Mouse (Mus musculus) erythroblast, embryonic 14.5 days (primary cell): Measurements from ENCODE around the gene Rhoa.

ENCODE experiments used
- GATA1 ChIP-seq: IDR thresholded peaks from 2 replicates; pipeline ENCODE4 v1.6.1; 2012; ENCODE audit warnings: low read length, inconsistent platforms, mixed read lengths
- TAL1 ChIP-seq: IDR thresholded peaks from 3 replicates; pipeline ENCODE4 v1.6.1; 2012; ENCODE audit warnings: low read length, inconsistent platforms, mixed read lengths

- TF ChIP-seq TAL1 (no peak), GATA1 (no peak)
Observed at GRCm38 (mm10) chr9:108378736-108379135, 72.8 kb downstream of the Rhoa start.
